Mouse (Mus musculus) urinary bladder, postnatal 0 days (tissue): ENCODE data around the gene Vmn1r120. TPM values are rescaled to one million over a fixed set of nuclear protein-coding genes. Genes with fewer than 3 reads are reported as not detected.

Experiments used
- polyA plus RNA-seq: library from polyadenylated mRNA; unstranded; fragments of >200 nt; fragmentation: Nextera tagmentation; extraction: Ambion mirVana; gene quantifications from 2 replicates; pipeline ENCODE4 v1.2.1, GENCODE M21; 2015

Vmn1r120 gene
- polyA plus RNA-seq: not detected in 2 replicates

GRCm38 (mm10) chr7:21053684-21054083, at the start of gene Vmn1r120:
Gene Vmn1r120 (minus strand): TSS chr7:21053784.

GRCm38 (mm10) chr7:21098413-21098812, 44.8 kb upstream of the Vmn1r120 start, which contains the start of gene Vmn1r121:
Gene Vmn1r121 (minus strand): TSS chr7:21098513.

GRCm38 (mm10) chr7:21012355-21012754, 41.2 kb downstream of the Vmn1r120 start, which contains the start of gene Vmn1r119:
Gene Vmn1r119 (minus strand): TSS chr7:21012455.

Other genes with a start within 250 kb of the Vmn1r120 start
- gene Vmn1r114, start 241.6 kb downstream of the Vmn1r120 start, polyA plus RNA-seq: not detected in 2 replicates
- gene Vmn1r115, start 208.8 kb downstream of the Vmn1r120 start, polyA plus RNA-seq: not detected in 2 replicates
- gene Vmn1r116, start 181.5 kb downstream of the Vmn1r120 start, polyA plus RNA-seq: not detected in 2 replicates
- not detected in 2 replicates for gene Vmn1r117, start 169.7 kb downstream of the Vmn1r120 start, polyA plus RNA-seq
- gene Vmn1r118, start 141.4 kb downstream of the Vmn1r120 start, polyA plus RNA-seq: not detected in 2 replicates
- gene Vmn1r119, start 41.3 kb downstream of the Vmn1r120 start, polyA plus RNA-seq: not detected in 2 replicates
- not detected in 2 replicates for gene Vmn1r121, start 44.7 kb upstream of the Vmn1r120 start, polyA plus RNA-seq
- not detected in 2 replicates for gene Vmn1r122, start 80.3 kb upstream of the Vmn1r120 start, polyA plus RNA-seq
- not detected in 2 replicates for gene Vmn1r123, start 108.4 kb upstream of the Vmn1r120 start, polyA plus RNA-seq
- not detected in 2 replicates for gene Gm5157, start 136.6 kb upstream of the Vmn1r120 start, polyA plus RNA-seq
- gene Vmn1r124, start 206.8 kb upstream of the Vmn1r120 start, polyA plus RNA-seq: not detected in 2 replicates
- gene Vmn1r125, start 218.4 kb upstream of the Vmn1r120 start, polyA plus RNA-seq: not detected in 2 replicates
- not detected in 2 replicates for gene Vmn1r126, start 247.7 kb upstream of the Vmn1r120 start, polyA plus RNA-seq